Mouse (Mus musculus) stomach, embryonic 16.5 days (tissue): ENCODE data around the gene 1700016H13Rik. TPM values are rescaled to one million over a fixed set of nuclear protein-coding genes. Genes with fewer than 3 reads are reported as not detected.
A peak's percentile ranks its signal among the peaks of the same experiment; 100 is the strongest.

ENCODE experiments used
- ATAC-seq: fragments of 200-750 bp; cut with Nextera tagmentation; 2 replicates; pipeline ENCODE4 v1.8.0; 2017; ENCODE audit warnings: moderate number of reproducible peaks, moderate TSS enrichment; ENCODE audit not compliant: insufficient read depth, low FRiP score
- H3K27ac ChIP-seq: fragments of 300-500 bp; sonication (generic); 2 replicates; pipeline ENCODE4 v1.5.1; 2014; ENCODE audit warnings: low read length
- H3K27me3 ChIP-seq: fragments of 300-500 bp; sonication (generic); 2 replicates; pipeline ENCODE4 v1.6.1; 2014; ENCODE audit warnings: low read length, control low read depth, mixed read lengths; ENCODE audit not compliant: control insufficient read depth, insufficient read depth
- H3K36me3 ChIP-seq: fragments of 300-500 bp; sonication (generic); 2 replicates; pipeline ENCODE4 v1.6.1; 2014; ENCODE audit warnings: low read length; ENCODE audit not compliant: control insufficient read depth, insufficient read depth
- H3K4me1 ChIP-seq: fragments of 300-500 bp; sonication (generic); 2 replicates; pipeline ENCODE4 v1.6.1; 2014; ENCODE audit warnings: low read length, control low read depth, mixed read lengths; ENCODE audit not compliant: control insufficient read depth, insufficient read depth
- H3K4me2 ChIP-seq: fragments of 300-500 bp; sonication (generic); 2 replicates; pipeline ENCODE4 v1.6.1; 2014; ENCODE audit warnings: low read depth, low read length, mixed read lengths
- H3K4me3 ChIP-seq: fragments of 300-500 bp; sonication (generic); replicated peaks from 2 replicates; pipeline ENCODE4 v1.5.1; 2014; ENCODE audit warnings: mild to moderate bottlenecking, low read length
- H3K9ac ChIP-seq: fragments of 300-500 bp; sonication (generic); 2 replicates; pipeline ENCODE4 v1.6.1; 2014; ENCODE audit warnings: low read length
- H3K9me3 ChIP-seq: fragments of 300-500 bp; sonication (generic); replicated peaks from 2 replicates; pipeline ENCODE4 v1.6.1; 2016; ENCODE audit warnings: low read length, control low read depth; ENCODE audit not compliant: control insufficient read depth
- whole genome bisulfite sequencing: fragments of 180-500 bp; shearing (Covaris S2); extraction: QIAGEN DNeasy Blood & Tissue Kit; methylation state at CpG from one replicate; pipeline ENCODE4 v1.1.7; 2014; 5-methylcytosine and 5-hydroxymethylcytosine counted together
- polyA plus RNA-seq: library from polyadenylated mRNA; unstranded; fragments of >200 nt; fragmentation: Nextera tagmentation; extraction: Ambion mirVana; gene quantifications from 2 replicates; pipeline ENCODE4 v1.2.1, GENCODE M21; 2015

1700016H13Rik gene
- polyA plus RNA-seq, 1 experiment from 2014 or later: 0.44 TPM

- 73% methylated on average over 5 of the region's 5 CpGs for WGBS
- ATAC-seq: no peak
Measured at GRCm38 (mm10) chr5:103622321-103622720, 33.5 kb downstream of the 1700016H13Rik start.

GRCm38 (mm10) chr5:103620301-103620973 lies 35.4 kb downstream of the 1700016H13Rik start:
- H3K27ac ChIP-seq: peak overlapping the region; percentile 63
- H3K27me3 ChIP-seq: no peaks in the 10 kb centered on the region

More at GRCm38 (mm10) chr5:103622321-103622720, 33.5 kb downstream of the 1700016H13Rik start:
- Histone ChIP-seq H3K4me3 (no peak overlapping the region), H3K4me2 (no peak overlapping the region), H3K27ac (no peak overlapping the region), H3K27me3 (no peaks in the 10 kb centered on the region), H3K4me1 (peaks cover 8% of the 10 kb centered on the region; the same call in 1 of the 2 replicates), H3K9me3 (no peaks in the 10 kb centered on the region), H3K9ac (no peak overlapping the region), H3K36me3 (no peaks in the 10 kb centered on the region)

GRCm38 (mm10) chr5:103617191-103617590 lies 38.6 kb downstream of the 1700016H13Rik start:
- no peak overlapping the region for H3K27ac ChIP-seq
- ATAC-seq: no peak
- H3K4me2 ChIP-seq: no peak overlapping the region
- no peaks in the 10 kb centered on the region for H3K36me3 ChIP-seq
- no peaks in the 10 kb centered on the region for H3K9me3 ChIP-seq
- 73% methylated on average over 9 of the region's 9 CpGs for WGBS
- no peak overlapping the region for H3K9ac ChIP-seq
- H3K27me3 ChIP-seq: no peaks in the 10 kb centered on the region
- peaks cover 8% of the 10 kb centered on the region; the same call in 1 of the 2 replicates for H3K4me1 ChIP-seq
- no peak overlapping the region for H3K4me3 ChIP-seq

More at GRCm38 (mm10) chr5:103620301-103620973, 35.4 kb downstream of the 1700016H13Rik start:
- H3K4me1 ChIP-seq: peaks cover 8% of the 10 kb centered on the region; the same call in 1 of the 2 replicates
- no peaks in the 10 kb centered on the region for H3K9me3 ChIP-seq
- no peak overlapping the region for H3K4me3 ChIP-seq
- no peak overlapping the region for H3K9ac ChIP-seq
- no peak overlapping the region for H3K4me2 ChIP-seq
- WGBS: 45% methylated on average over 12 of the region's 12 CpGs
- peak; percentile 70 for ATAC-seq
- H3K36me3 ChIP-seq: no peaks in the 10 kb centered on the region

GRCm38 (mm10) chr5:103614356-103614755 lies 41.5 kb downstream of the 1700016H13Rik start:
- Histone ChIP-seq H3K27me3 (no peaks in the 10 kb centered on the region), H3K4me1 (no peaks in the 10 kb centered on the region), H3K9ac (no peak overlapping the region), H3K36me3 (no peaks in the 10 kb centered on the region), H3K4me3 (no peak overlapping the region), H3K4me2 (no peak overlapping the region), H3K27ac (no peak overlapping the region), H3K9me3 (no peaks in the 10 kb centered on the region)
- WGBS: 87% methylated on average over 7 of the region's 7 CpGs
- no peak for ATAC-seq

GRCm38 (mm10) chr5:103612316-103612715 lies 43.5 kb downstream of the 1700016H13Rik start:
- no peak overlapping the region for H3K4me3 ChIP-seq
- no peak overlapping the region for H3K4me2 ChIP-seq
- ATAC-seq: no peak
- no peaks in the 10 kb centered on the region for H3K36me3 ChIP-seq
- H3K9ac ChIP-seq: no peak overlapping the region
- no peaks in the 10 kb centered on the region for H3K9me3 ChIP-seq
- H3K27me3 ChIP-seq: no peaks in the 10 kb centered on the region
- WGBS: 82% methylated on average over 7 of the region's 7 CpGs
- no peak overlapping the region for H3K27ac ChIP-seq
- H3K4me1 ChIP-seq: no peaks in the 10 kb centered on the region

- Histone ChIP-seq H3K27me3 (no peaks in the 10 kb centered on the region), H3K36me3 (no peaks in the 10 kb centered on the region), H3K4me1 (no peaks in the 10 kb centered on the region), H3K9ac (no peak overlapping the region), H3K27ac (no peak overlapping the region), H3K4me2 (no peak overlapping the region), H3K9me3 (no peaks in the 10 kb centered on the region), H3K4me3 (no peak overlapping the region)
- no peak for ATAC-seq
- 78% methylated on average over 10 of the region's 10 CpGs for WGBS
Measured at GRCm38 (mm10) chr5:103610856-103611472, 44.8 kb downstream of the 1700016H13Rik start.

GRCm38 (mm10) chr5:103610148-103610547 lies 45.7 kb downstream of the 1700016H13Rik start:
- 48% methylated on average over 5 of the region's 5 CpGs for WGBS
- Histone ChIP-seq H3K36me3 (no peaks in the 10 kb centered on the region), H3K9ac (no peak overlapping the region), H3K4me3 (no peak overlapping the region), H3K27ac (no peak overlapping the region), H3K27me3 (no peaks in the 10 kb centered on the region), H3K4me1 (no peaks in the 10 kb centered on the region), H3K4me2 (no peak overlapping the region), H3K9me3 (no peaks in the 10 kb centered on the region)
- ATAC-seq: no peak

- no peaks in the 10 kb centered on the region for H3K4me1 ChIP-seq
- H3K4me3 ChIP-seq: no peak overlapping the region
- no peaks in the 10 kb centered on the region for H3K27me3 ChIP-seq
- WGBS: 69% methylated on average over 7 of the region's 7 CpGs
- no peaks in the 10 kb centered on the region for H3K9me3 ChIP-seq
- no peak for ATAC-seq
- no peak overlapping the region for H3K4me2 ChIP-seq
- no peak overlapping the region for H3K9ac ChIP-seq
- no peak overlapping the region for H3K27ac ChIP-seq
- H3K36me3 ChIP-seq: no peaks in the 10 kb centered on the region
Measured at GRCm38 (mm10) chr5:103605707-103606106, 50.1 kb downstream of the 1700016H13Rik start.

- peaks cover under 1% of the 10 kb centered on the region; the same call in 1 of the 2 replicates for H3K4me1 ChIP-seq
- WGBS: 64% methylated on average over 11 of the region's 11 CpGs
- H3K4me2 ChIP-seq: no peak overlapping the region
- no peaks in the 10 kb centered on the region for H3K27me3 ChIP-seq
- H3K27ac ChIP-seq: no peak overlapping the region; the same call in 1 of the 2 replicates
- H3K9ac ChIP-seq: no peak overlapping the region
- no peaks in the 10 kb centered on the region for H3K9me3 ChIP-seq
- no peak overlapping the region for H3K4me3 ChIP-seq
- no peaks in the 10 kb centered on the region for H3K36me3 ChIP-seq
- no peak for ATAC-seq
Measured at GRCm38 (mm10) chr5:103603115-103603893, 52.5 kb downstream of the 1700016H13Rik start.
